Mouse (Mus musculus): ENCODE measurements around the gene Med15. TPM values are rescaled to one million over a fixed set of nuclear protein-coding genes. Genes with fewer than 3 reads are reported as not detected.
"Not testable (repeated sequence)": the region's sequence is repeated elsewhere in the genome, so short reads cannot be mapped to it uniquely, and the experiment has no call there.

Med15 gene
- polyA plus RNA-seq, 1 experiment from 2014 or later: 19.4 TPM

GRCm38 (mm10) chr16:17742810-17743209 lies 10.1 kb upstream of the Med15 start:
- peak; percentile 84 for ATAC-seq (ENCODE audit: low FRiP score, low TSS enrichment)
- DNase-seq (ENCODE audit: low spot score): peak; percentile 33
- Histone ChIP-seq H3K27me3 (ENCODE audit: control insufficient read depth, insufficient read depth, low read length) (no peaks in the 10 kb centered on the region), H3K4me2 (replicated peaks; ENCODE audit: low read depth) (no peak overlapping the region), H3K9ac (ENCODE audit: low read length) (0 out of 2 replicates have a peak overlapping the region, but pooled peaks have one; percentile 8), H3K36me3 (ENCODE audit: control insufficient read depth, insufficient read depth, low read length) (no peaks in the 10 kb centered on the region), H3K27ac (replicated peaks) (peak overlapping the region; percentile 84), H3K4me1 (replicated peaks; ENCODE audit: control insufficient read depth, insufficient read depth) (0 out of 2 replicates have a peak, but pooled peaks cover 3% of the 10 kb centered on the region), H3K9me3 (ENCODE audit: control insufficient read depth, low read length) (no peaks in the 10 kb centered on the region), H3K4me3 (ENCODE audit: low read depth, low read length) (no peak overlapping the region)
- no peak for TF ChIP-seq EP300 (optimal IDR thresholded peaks at IDR 0.05)
- peak; percentile 23; the same call in 1 of the 2 replicates for TF ChIP-seq CTCF (IDR thresholded peaks at IDR 0.05; ENCODE audit: low read depth)
- WGBS: 47% methylated on average over 1 of the region's 1 CpGs

GRCm38 (mm10) chr16:17740080-17740479 lies 7.4 kb upstream of the Med15 start:
- WGBS: 62% methylated on average over 4 of the region's 4 CpGs
- TF ChIP-seq EP300 (optimal IDR thresholded peaks at IDR 0.05) (no peak), CTCF (IDR thresholded peaks at IDR 0.05; ENCODE audit: low read depth) (no peak)
- no peak overlapping the region for H3K9ac ChIP-seq (ENCODE audit: low read length)
- H3K27ac ChIP-seq (replicated peaks): no peak overlapping the region
- no peaks in the 10 kb centered on the region for H3K9me3 ChIP-seq (ENCODE audit: control insufficient read depth, low read length)
- ATAC-seq (ENCODE audit: low FRiP score, low TSS enrichment) (no peak), DNase-seq (ENCODE audit: low spot score) (no peak)
- H3K4me3 ChIP-seq (ENCODE audit: low read depth, low read length): no peak overlapping the region
- H3K27me3 ChIP-seq (ENCODE audit: control insufficient read depth, insufficient read depth, low read length): no peaks in the 10 kb centered on the region
- no peak overlapping the region for H3K4me2 ChIP-seq (replicated peaks; ENCODE audit: low read depth)
- 0 out of 2 replicates have a peak, but pooled peaks cover 3% of the 10 kb centered on the region for H3K4me1 ChIP-seq (replicated peaks; ENCODE audit: control insufficient read depth, insufficient read depth)
- no peaks in the 10 kb centered on the region for H3K36me3 ChIP-seq (ENCODE audit: control insufficient read depth, insufficient read depth, low read length)

GRCm38 (mm10) chr16:17736156-17736555 lies 3.5 kb upstream of the Med15 start:
- Histone ChIP-seq H3K27me3 (ENCODE audit: control insufficient read depth, insufficient read depth, low read length) (no peaks in the 10 kb centered on the region), H3K27ac (replicated peaks) (no peak overlapping the region), H3K4me1 (replicated peaks; ENCODE audit: control insufficient read depth, insufficient read depth) (no peaks in the 10 kb centered on the region), H3K36me3 (ENCODE audit: control insufficient read depth, insufficient read depth, low read length) (no peaks in the 10 kb centered on the region), H3K4me3 (ENCODE audit: low read depth, low read length) (no peak overlapping the region), H3K9ac (ENCODE audit: low read length) (no peak overlapping the region), H3K4me2 (replicated peaks; ENCODE audit: low read depth) (no peak overlapping the region), H3K9me3 (ENCODE audit: control insufficient read depth, low read length) (no peaks in the 10 kb centered on the region)
- ATAC-seq (ENCODE audit: low FRiP score, low TSS enrichment) (no peak), DNase-seq (ENCODE audit: low spot score) (no peak)
- TF ChIP-seq CTCF (IDR thresholded peaks at IDR 0.05; ENCODE audit: low read depth) (no peak), EP300 (optimal IDR thresholded peaks at IDR 0.05) (no peak)
- 62% methylated on average over 4 of the region's 4 CpGs for WGBS

- H3K9ac ChIP-seq (ENCODE audit: low read length); H3K4me1 ChIP-seq (replicated peaks; ENCODE audit: control insufficient read depth, insufficient read depth); H3K27ac ChIP-seq (replicated peaks); H3K4me3 ChIP-seq (ENCODE audit: low read depth, low read length); DNase-seq (ENCODE audit: low spot score); ATAC-seq (ENCODE audit: low FRiP score, low TSS enrichment); H3K4me2 ChIP-seq (replicated peaks; ENCODE audit: low read depth); H3K27me3 ChIP-seq (ENCODE audit: control insufficient read depth, insufficient read depth, low read length); H3K36me3 ChIP-seq (ENCODE audit: control insufficient read depth, insufficient read depth, low read length); H3K9me3 ChIP-seq (ENCODE audit: control insufficient read depth, low read length): not testable (repeated sequence)
- 82% methylated on average over 6 of the region's 6 CpGs for WGBS
These were observed 2.2 kb upstream of the Med15 start for GRCm38 (mm10) chr16:17734872-17735271.

- Histone ChIP-seq H3K4me2 (replicated peaks; ENCODE audit: low read depth) (0 out of 2 replicates have a peak overlapping the region, but pooled peaks have one; percentile 31), H3K9me3 (ENCODE audit: control insufficient read depth, low read length) (no peaks in the 10 kb centered on the region), H3K4me1 (replicated peaks; ENCODE audit: control insufficient read depth, insufficient read depth) (no peaks in the 10 kb centered on the region), H3K27me3 (ENCODE audit: control insufficient read depth, insufficient read depth, low read length) (no peaks in the 10 kb centered on the region), H3K27ac (replicated peaks) (no peak overlapping the region), H3K4me3 (ENCODE audit: low read depth, low read length) (no peak overlapping the region), H3K9ac (ENCODE audit: low read length) (no peak overlapping the region), H3K36me3 (ENCODE audit: control insufficient read depth, insufficient read depth, low read length) (no peaks in the 10 kb centered on the region)
- DNase-seq (ENCODE audit: low spot score): no peak
- WGBS: 46% methylated on average over 2 of the region's 2 CpGs
- TF ChIP-seq CTCF (IDR thresholded peaks at IDR 0.05; ENCODE audit: low read depth): no peak
- TF ChIP-seq EP300 (optimal IDR thresholded peaks at IDR 0.05): no peak
- ATAC-seq (ENCODE audit: low FRiP score, low TSS enrichment): no peak
These were observed 955 bp upstream of the Med15 start for GRCm38 (mm10) chr16:17733646-17734045.

- no peak for DNase-seq (ENCODE audit: low spot score)
- 59% methylated on average over 6 of the region's 6 CpGs for WGBS
- Histone ChIP-seq H3K4me3 (ENCODE audit: low read depth, low read length) (no peak overlapping the region), H3K27me3 (ENCODE audit: control insufficient read depth, insufficient read depth, low read length) (no peaks in the 10 kb centered on the region), H3K27ac (replicated peaks) (no peak overlapping the region), H3K4me2 (replicated peaks; ENCODE audit: low read depth) (no peak overlapping the region), H3K9me3 (ENCODE audit: control insufficient read depth, low read length) (no peaks in the 10 kb centered on the region), H3K4me1 (replicated peaks; ENCODE audit: control insufficient read depth, insufficient read depth) (no peaks in the 10 kb centered on the region), H3K9ac (ENCODE audit: low read length) (no peak overlapping the region), H3K36me3 (ENCODE audit: control insufficient read depth, insufficient read depth, low read length) (no peaks in the 10 kb centered on the region)
- no peak for ATAC-seq (ENCODE audit: low FRiP score, low TSS enrichment)
- no peak for TF ChIP-seq EP300 (optimal IDR thresholded peaks at IDR 0.05)
- TF ChIP-seq CTCF (IDR thresholded peaks at IDR 0.05; ENCODE audit: low read depth): no peak
These were observed 260 bp downstream of the Med15 start for GRCm38 (mm10) chr16:17732431-17732830.

All from stomach, postnatal 0 days (tissue).